Mouse (Mus musculus): ENCODE data around the gene Bicc1.

- TF ChIP-seq CTCF (IDR thresholded peaks at IDR 0.05; ENCODE audit: borderline replicate concordance, control insufficient read depth, extremely low read depth, insufficient read depth, low read length, poor library complexity) (no peak), POLR2A (IDR thresholded peaks at IDR 0.05; ENCODE audit: control insufficient read depth, extremely low read depth, insufficient read depth, low read length, poor library complexity) (no peak)
Observed at GRCm38 (mm10) chr10:70952770-70953147, 206.7 kb downstream of the Bicc1 start.
